Mouse (Mus musculus) ES-E14 (cell line): Measurements from ENCODE around the gene Xpnpep3.

ENCODE experiments used
- HCFC1 ChIP-seq: IDR thresholded peaks from 2 replicates; pipeline ENCODE4 v1.6.1; 2012; ENCODE audit warnings: low read length, inconsistent platforms, borderline replicate concordance; ENCODE audit not compliant: insufficient read depth
- MAFK ChIP-seq: IDR thresholded peaks from 2 replicates; pipeline ENCODE4 v1.6.1; 2014; ENCODE audit warnings: mild to moderate bottlenecking, low read depth, low read length, inconsistent platforms; ENCODE audit not compliant: insufficient read depth

DNA sequence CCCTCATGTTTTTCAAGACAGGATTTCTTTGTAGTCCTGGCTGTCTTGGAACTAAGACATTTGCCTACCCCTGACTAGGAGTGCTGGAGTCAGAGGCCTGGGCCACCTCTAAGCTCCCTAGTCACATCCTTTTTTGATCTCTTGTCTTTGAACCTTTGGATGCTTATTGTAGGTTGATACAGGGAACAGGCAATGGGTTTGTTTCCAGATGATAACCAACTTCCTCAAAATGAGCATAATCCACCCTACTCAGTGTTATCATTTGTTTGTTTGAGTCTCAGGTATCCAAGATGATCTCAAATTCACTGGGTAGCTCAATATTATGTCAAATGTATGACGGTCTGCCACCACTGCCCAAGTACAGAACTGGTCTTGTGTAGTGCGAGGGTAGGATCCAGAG, 104.1 kb downstream of the Xpnpep3 start:
- TF ChIP-seq MAFK: no peak
- TF ChIP-seq HCFC1: no peak
